Mouse (Mus musculus): ENCODE measurements around the gene Glipr2.

DNA sequence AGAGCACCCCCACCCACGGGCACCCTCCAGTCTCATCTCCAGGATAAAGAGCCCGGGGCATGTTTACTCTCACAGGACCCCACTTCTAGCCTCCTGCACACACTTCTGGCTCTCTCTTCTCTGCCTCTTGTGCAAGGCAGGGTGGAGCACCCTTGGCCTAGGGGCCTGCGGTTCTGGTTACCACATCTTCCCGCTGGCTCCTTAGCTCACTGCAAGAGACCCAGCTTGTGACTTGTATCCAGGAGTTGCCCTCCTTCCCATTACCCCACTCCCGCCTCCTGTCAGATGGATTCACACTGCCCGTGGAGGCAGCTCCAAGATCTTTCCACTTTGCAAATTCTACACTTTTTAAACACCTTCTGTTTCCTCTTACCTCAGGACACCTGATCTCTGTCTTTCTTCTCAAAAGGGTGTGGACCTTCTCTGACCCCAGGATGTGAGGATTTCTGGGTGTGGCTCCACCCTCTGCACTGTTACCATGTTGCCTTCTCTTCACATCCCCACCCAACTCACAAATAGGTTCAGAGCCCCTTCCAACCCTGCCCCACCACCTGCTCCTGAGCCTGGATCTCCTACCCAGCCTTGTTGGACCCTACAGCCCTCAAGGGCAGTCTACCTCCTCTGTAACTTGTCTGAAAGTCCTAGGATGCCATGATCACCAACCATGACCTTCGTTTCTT is 8.8 kb downstream of the Glipr2 start:
- TF ChIP-seq POLR2A (IDR thresholded peaks at IDR 0.05; ENCODE audit: extremely low read depth, insufficient read depth, low read length) = no peak
- TF ChIP-seq CTCF (IDR thresholded peaks at IDR 0.05; ENCODE audit: extremely low read depth, insufficient read depth, low read length) = no peak

Measured in cortical plate, adult 2 months (tissue).